Mouse (Mus musculus) macrophage (primary cell): ENCODE measurements around the gene Sox3. TPM values are rescaled to one million over a fixed set of nuclear protein-coding genes. Genes with fewer than 3 reads are reported as not detected.

Source experiments
- H3K27ac ChIP-seq: fragments of 350-480 bp; formaldehyde crosslinking; 2 replicates; pipeline ENCODE4 v1.9.0; 2021
- H3K36me3 ChIP-seq: fragments of 350-480 bp; formaldehyde crosslinking; 2 replicates; pipeline ENCODE4 v1.9.0; 2021; ENCODE audit errors: inconsistent target
- H3K4me3 ChIP-seq: fragments of 350-480 bp; formaldehyde crosslinking; 2 replicates; pipeline ENCODE4 v1.9.0; 2021; ENCODE audit errors: inconsistent target
- H3K79me2 ChIP-seq: fragments of 350-480 bp; formaldehyde crosslinking; 2 replicates; pipeline ENCODE4 v1.9.0; 2021; ENCODE audit errors: inconsistent target
- WGBS: methylation state at CpG from one replicate; pipeline ENCODE4 v1.1.7; 2026; ENCODE audit warnings: inconsistent platforms; ENCODE audit not compliant: missing documents; 5-methylcytosine and 5-hydroxymethylcytosine counted together
- polyA plus RNA-seq: library from polyadenylated mRNA; stranded (reverse); fragments of 250-400 nt; gene quantifications from 3 replicates; pipeline ENCODE4 v1.2.4, GENCODE M21; 2018; ENCODE audit warnings: inconsistent platforms
- total RNA-seq, 78 experiments: library from RNA; depleted of rRNA; stranded (reverse); fragments of 250-400 nt; gene quantifications; 1 replicate in 9 of 78; 2 replicates in 24 of 78; 3 replicates in 43 of 78; 4 replicates in 2 of 78; pipeline ENCODE4 v1.2.4; 2018; ENCODE audit warnings: inconsistent platforms in 56 of 78

The Sox3 gene
- not detected for total RNA-seq (2018; cell fraction: chromatin; rRNA removed)
- total RNA-seq (2018; cell fraction: cytosol; rRNA removed) = not detected
- total RNA-seq (2018; cell fraction: nucleus; rRNA removed) = not detected
- polyA plus RNA-seq = not detected in 3 replicates

- 20% methylated on average over 49 of the region's 92 CpGs for WGBS
- Histone ChIP-seq H3K4me3 (no peak within 1 kb of the TSS), H3K27ac (no peak within 1 kb of the TSS), H3K36me3 (no peaks in the 10 kb centered on the region), H3K79me2 (no peaks in the 10 kb centered on the region)
Measured at GRCm38 (mm10) chrX:60892801-60893681, at the start of gene Sox3. Sox3 (minus strand) TSS chrX:60893430.

DNA sequence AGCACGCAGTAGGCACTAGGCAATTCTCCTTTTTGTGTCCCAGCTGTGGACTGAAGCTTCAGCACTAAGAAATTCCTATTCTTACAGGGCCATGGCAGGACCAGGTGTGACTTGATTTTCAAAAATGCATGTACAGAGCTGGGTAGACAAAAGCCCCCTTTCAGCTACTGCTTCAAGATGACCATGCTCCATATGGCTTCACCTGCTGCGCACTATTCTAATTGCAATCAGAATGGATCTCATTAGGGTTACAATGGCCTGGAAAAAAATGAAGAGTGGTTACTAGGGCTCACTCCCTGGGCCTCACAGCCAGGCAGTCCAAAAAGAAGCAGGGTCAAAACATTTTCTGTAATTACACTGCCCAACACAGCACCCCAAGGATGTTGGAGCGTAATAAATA lies 47.0 kb upstream of the Sox3 start:
- Histone ChIP-seq H3K27ac (no peak overlapping the region), H3K79me2 (no peaks in the 10 kb centered on the region), H3K4me3 (no peak overlapping the region), H3K36me3 (no peaks in the 10 kb centered on the region)
- WGBS = 68% methylated on average over 3 of the region's 3 CpGs

- no peak overlapping the region for H3K27ac ChIP-seq
- 33% methylated on average over 4 of the region's 4 CpGs for WGBS
- no peak overlapping the region for H3K4me3 ChIP-seq
- H3K36me3 ChIP-seq = no peaks in the 10 kb centered on the region
- H3K79me2 ChIP-seq = no peaks in the 10 kb centered on the region
Measured at GRCm38 (mm10) chrX:60899546-60899945, 6.3 kb upstream of the Sox3 start.

DNA sequence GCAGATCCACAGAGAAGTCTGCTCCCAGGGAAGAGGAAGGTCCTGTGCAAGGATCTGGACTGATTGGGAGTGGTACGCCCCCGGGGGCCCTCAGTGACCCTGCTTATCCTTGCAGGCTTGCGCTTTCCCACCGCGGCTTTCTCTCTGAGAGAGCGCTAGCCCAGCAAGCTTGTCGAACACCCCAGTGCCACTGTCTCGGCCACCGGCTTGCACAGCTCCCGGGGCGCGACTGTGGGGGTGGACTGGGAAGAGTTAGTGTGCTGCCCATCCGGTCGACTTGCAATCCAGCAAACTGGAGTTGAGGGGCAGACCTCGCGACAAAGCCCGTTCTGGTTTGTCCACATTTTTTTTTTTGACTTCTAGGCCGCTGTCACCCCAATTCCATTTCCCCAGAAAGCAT lies 5.4 kb upstream of the Sox3 start:
- Histone ChIP-seq H3K36me3 (no peaks in the 10 kb centered on the region), H3K27ac (no peak overlapping the region), H3K79me2 (no peaks in the 10 kb centered on the region), H3K4me3 (no peak overlapping the region)
- 11% methylated on average over 18 of the region's 18 CpGs for WGBS

GRCm38 (mm10) chrX:60896296-60896695 lies 3.1 kb upstream of the Sox3 start:
- Histone ChIP-seq H3K27ac (no peak overlapping the region), H3K79me2 (no peaks in the 10 kb centered on the region), H3K4me3 (no peak overlapping the region), H3K36me3 (no peaks in the 10 kb centered on the region)
- WGBS = 34% methylated on average over 5 of the region's 13 CpGs

GRCm38 (mm10) chrX:60895416-60895815 lies 2.2 kb upstream of the Sox3 start:
- Histone ChIP-seq H3K4me3 (no peak overlapping the region), H3K27ac (no peak overlapping the region), H3K36me3 (no peaks in the 10 kb centered on the region), H3K79me2 (no peaks in the 10 kb centered on the region)
- 1% methylated on average over 9 of the region's 11 CpGs for WGBS

DNA sequence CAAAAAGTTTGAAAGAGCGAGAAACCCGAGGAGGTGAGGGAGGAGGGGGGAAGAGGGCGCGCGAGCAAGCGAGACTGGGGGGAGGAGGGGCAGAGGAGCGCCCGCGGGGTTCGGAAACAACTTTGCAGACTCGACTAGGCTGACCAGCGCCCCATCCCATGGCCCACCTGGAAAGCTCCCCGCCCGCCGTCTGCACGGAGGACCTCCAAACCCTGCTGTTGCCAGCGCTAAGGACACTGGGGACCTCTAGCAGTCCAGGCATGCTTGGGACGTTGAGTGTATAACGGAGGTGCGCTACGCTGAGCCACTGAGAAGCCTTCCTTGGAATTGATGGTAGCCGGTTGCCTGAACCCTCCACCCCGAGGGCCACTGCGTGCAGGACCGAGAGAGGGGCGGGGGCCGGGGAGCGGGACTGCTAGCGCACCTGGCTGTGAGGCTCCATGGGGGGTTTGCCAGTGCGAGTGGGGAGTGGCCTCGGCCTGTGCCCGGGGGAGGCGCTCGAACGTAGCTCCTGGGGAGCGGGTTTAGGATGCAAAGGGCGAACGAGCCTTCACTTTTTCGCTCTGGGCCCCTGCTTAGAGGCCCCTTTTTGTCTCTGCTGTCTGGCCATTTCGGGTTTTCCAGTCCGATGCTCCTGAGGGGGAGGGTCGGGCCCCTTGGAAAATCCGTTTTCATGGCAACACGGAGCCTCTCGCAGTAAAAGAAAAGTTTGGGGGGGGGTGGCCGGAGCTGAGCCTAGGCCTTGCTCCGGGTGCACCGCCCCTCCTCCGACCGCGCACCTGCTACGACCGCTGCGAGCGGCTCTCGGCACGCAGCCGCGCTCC lies 702 bp upstream of the Sox3 start:
- no peak overlapping the region for H3K27ac ChIP-seq
- no peak overlapping the region for H3K4me3 ChIP-seq
- 15% methylated on average over 44 of the region's 59 CpGs for WGBS
- no peaks in the 10 kb centered on the region for H3K36me3 ChIP-seq
- H3K79me2 ChIP-seq = no peaks in the 10 kb centered on the region

DNA sequence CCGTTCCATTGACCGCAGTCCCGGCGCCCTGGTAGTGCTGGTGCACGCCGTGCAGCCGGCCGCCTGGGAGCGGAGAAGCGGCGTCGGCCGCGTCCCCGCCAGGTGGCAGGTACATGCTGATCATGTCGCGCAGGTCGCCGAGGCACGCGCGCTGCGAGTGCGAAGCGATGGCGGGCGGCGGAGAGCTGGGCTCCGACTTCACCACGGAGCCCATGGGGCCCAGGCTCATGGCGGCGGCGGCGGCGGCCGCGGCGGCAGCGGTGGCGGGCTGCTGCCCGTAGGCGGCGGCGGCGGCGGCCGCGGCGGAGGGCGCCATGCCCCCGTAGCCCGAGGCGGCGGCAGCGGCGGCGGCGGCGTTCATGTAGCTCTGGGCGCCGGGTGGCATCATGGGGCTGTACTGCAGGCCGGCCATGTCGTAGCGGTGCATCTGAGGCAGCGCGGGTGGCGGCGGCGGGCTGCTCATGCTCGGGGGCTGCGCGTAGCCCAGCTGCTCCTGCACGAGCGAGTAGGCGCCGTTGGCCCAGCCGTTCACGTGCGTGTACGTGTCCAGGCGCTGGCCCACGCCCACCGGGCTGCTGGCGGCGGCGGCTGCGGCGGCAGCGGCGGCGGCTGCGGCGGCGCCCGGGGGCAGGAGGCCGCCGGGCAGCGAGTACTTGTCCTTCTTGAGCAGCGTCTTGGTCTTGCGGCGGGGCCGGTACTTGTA lies 981 bp downstream of the Sox3 start:
- no peaks in the 10 kb centered on the region for H3K79me2 ChIP-seq
- no peaks in the 10 kb centered on the region for H3K36me3 ChIP-seq
- no peak overlapping the region for H3K27ac ChIP-seq
- WGBS = 10% methylated on average over 53 of the region's 102 CpGs
- H3K4me3 ChIP-seq = no peak overlapping the region

DNA sequence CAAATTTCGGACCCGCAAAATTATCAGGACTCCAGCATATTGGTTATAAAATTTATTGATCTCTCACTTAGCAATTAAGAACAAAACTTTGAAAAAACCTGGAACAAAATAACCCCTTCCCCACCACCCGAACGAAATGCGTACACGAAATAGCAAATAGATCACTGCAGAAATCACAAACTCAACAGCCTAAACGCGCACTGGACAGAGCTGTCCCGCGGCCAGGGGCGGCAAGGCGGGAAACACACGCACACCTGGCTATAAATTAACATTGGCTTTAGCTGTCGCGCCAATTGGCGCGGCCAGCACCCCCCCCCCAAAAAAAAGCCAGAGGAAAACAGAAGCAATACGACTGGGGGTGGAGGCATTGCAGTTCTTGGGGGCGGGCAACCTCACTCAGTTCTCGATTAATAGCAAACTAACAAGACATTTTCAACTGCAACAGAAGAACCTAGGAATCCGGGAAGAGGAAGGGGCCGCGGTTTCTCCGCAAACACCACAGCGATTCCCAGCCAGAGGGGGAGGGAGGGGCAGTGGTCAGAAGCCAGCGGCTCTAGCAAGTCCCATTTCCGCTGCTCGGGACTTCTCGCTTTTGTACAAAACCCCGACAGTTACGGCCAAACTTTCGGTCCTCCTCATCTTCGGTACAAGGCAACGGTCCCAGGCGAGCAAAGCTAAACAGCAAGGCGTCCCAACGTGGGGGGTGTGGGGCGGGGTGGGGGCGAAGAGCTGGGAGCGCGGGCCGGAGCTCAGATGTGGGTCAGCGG lies 1.7 kb downstream of the Sox3 start:
- 21% methylated on average over 42 of the region's 43 CpGs for WGBS
- no peak overlapping the region for H3K4me3 ChIP-seq

GRCm38 (mm10) chrX:60890651-60891050 lies 2.6 kb downstream of the Sox3 start:
- 26% methylated on average over 18 of the region's 18 CpGs for WGBS
- H3K27ac ChIP-seq = no peak overlapping the region
- H3K79me2 ChIP-seq = no peaks in the 10 kb centered on the region
- no peak overlapping the region for H3K4me3 ChIP-seq
- no peaks in the 10 kb centered on the region for H3K36me3 ChIP-seq

More for the DNA sequence above, 1.7 kb downstream of the Sox3 start:
- no peak overlapping the region for H3K27ac ChIP-seq
- H3K79me2 ChIP-seq = no peaks in the 10 kb centered on the region
- no peaks in the 10 kb centered on the region for H3K36me3 ChIP-seq

DNA sequence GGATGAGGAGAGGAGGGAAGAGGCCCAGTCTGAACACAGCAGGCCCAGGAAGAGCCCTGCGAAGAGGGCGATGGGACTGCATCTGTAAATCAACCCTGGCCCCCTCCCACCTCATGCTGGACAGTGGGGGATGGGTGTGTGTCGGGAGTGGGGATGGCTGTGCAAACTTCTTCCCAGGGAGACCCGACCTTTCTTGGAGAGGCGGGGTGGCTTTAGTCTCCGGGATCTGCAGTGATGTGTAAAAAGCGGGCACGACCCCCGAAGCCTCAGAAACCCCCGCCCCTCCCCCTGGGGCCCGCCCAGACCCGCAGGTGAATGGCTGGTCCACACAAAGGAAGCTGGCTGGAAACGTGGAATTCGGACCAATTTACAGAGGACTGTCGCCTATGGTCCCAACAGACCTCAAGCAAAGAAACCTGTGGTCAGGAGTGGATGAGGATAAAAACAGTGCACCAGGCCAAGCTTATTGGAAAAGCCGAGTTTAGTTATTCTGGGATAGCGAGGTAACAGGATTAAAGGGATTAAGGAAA lies 3.2 kb downstream of the Sox3 start:
- WGBS = 32% methylated on average over 14 of the region's 17 CpGs
- Histone ChIP-seq H3K36me3 (no peaks in the 10 kb centered on the region), H3K27ac (no peak overlapping the region), H3K79me2 (no peaks in the 10 kb centered on the region), H3K4me3 (no peak overlapping the region)
